Mouse (Mus musculus): ENCODE measurements around the gene Arid4a. TPM values are rescaled to one million over a fixed set of nuclear protein-coding genes. Genes with fewer than 3 reads are reported as not detected.
"Not testable (repeated sequence)": the region's sequence is repeated elsewhere in the genome, so short reads cannot be mapped to it uniquely, and the experiment has no call there.

Arid4a gene
- total RNA-seq, 2 experiments from 2014 or later: 14.0 to 15.5 TPM

- intact Hi-C loops (cut with DNase I): no loop called here
Observed at GRCm38 (mm10) chr12:71051079-71051478, 35.3 kb downstream of the Arid4a start.

GRCm38 (mm10) chr12:71052341-71052995 lies 36.7 kb downstream of the Arid4a start:
- peak in 1 of 2 experiments; percentile 13 for DNase-seq
- intact Hi-C loops (cut with DNase I): no loop called here

More at GRCm38 (mm10) chr12:71051079-71051478, 35.3 kb downstream of the Arid4a start:
- peak; percentile 41 to 43 for DNase-seq

DNA sequence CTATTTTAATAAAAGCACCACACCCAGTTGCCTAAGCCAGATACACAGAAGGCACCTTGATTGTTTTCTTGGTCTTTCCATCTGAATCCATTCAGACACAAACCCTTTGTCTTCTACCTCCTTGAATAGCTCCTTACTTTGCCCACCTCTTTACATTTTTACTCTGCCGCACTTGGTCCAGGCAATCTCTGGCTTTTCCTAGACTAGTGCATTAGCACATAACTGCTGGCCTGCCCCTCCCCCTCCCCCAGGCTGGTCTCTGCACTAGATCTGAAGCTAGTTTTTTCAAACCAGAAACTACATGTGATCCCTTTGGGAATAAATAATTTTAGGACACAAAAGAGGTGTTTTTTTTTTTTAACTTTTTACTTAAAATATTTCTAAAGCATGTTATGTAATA lies 37.2 kb downstream of the Arid4a start:
- DNase-seq: peak in 1 of 2 experiments; percentile 16
- intact Hi-C loops (cut with DNase I): no loop called here

GRCm38 (mm10) chr12:71053486-71053885 lies 37.7 kb downstream of the Arid4a start:
- DNase-seq: no peak
- intact Hi-C loops (cut with DNase I): no loop called here

DNA sequence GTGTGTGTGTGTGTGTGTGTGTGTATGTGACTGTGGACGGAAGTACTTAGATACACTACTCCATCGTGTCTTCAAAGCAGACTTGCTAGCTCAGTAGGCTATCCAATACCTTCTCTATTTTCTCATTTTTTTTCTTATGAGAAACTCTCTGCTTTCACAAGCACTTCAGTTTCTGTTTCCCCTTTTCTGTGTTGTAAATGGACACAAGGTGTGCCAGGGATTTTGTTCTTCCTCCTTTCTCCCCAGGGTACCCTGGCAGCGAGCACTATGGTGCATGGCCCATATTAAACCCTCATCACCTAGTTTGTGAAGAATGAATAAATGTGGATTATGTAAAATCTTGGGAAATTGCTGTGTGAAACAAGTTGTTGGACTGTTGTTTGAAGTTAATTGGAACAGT lies 39.7 kb downstream of the Arid4a start:
- DNase-seq: no peak
- intact Hi-C loops (cut with DNase I): no loop called here

- DNase-seq: no peak
- intact Hi-C loops (cut with DNase I): no loop called here
Observed at GRCm38 (mm10) chr12:71059741-71060140, 44.0 kb downstream of the Arid4a start.

GRCm38 (mm10) chr12:71069846-71070245 lies 54.1 kb downstream of the Arid4a start:
- intact Hi-C loops (cut with DNase I): loop anchor here (5.0 kb wide), 1 partner anchor 98 kb away; the partner anchor contains the start of gene Psma3
- DNase-seq: no peak

DNA sequence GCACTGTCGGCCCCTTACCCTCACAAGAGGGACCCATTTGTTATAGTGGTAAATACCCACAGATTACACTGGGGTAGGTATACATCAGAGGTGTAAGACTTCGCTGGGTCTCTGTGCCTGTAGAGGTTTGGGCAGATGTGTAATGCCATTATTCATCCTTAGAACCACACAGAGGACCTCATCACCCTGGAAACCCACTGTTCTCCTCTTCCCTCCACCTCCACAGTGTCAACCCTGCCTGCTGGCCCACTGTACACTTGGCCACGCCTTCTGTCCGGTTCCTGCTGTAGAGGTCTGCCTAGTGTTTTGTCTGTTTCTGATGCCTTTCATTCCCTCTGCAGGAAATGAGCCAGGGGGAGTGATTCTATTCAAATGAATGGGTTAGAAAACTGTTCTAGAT lies 56.3 kb downstream of the Arid4a start:
- intact Hi-C loops (cut with DNase I): loop anchor here (5.0 kb wide), 1 partner anchor 100 kb away; the partner anchor contains the start of gene Psma3
- no peak for DNase-seq

DNA sequence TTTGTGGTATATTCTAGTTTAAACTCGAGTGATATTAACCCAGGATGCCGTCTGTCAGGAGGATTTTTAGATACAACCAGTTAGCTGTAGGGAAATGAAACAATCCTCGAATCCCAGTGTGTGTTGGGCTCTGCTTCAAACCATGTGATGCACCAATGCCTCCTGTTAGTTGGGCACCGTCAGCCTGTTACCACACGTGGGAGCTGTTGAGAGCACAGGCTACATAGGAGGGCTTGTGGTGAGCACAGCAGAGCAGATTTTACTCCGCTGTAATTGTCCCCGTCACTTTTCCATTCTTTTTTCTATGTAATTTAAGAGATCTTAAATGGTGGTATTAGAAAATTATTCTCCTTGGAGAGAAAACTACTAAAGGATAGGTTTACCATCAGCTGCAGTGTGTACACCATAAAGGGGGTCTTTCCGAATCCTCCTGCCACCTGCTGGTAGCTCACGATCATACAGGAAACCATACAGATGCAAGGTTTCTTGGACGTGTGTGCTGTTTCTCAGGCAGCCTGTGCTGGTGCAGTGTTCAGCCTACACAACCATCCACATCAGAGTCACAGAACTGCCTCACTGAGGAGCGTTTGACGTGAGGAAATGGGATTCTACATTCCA lies 57.4 kb downstream of the Arid4a start:
- peak; percentile 25 to 43 for DNase-seq
- intact Hi-C loops (cut with DNase I): loop anchor here (5.0 kb wide), 1 partner anchor 101 kb away; the partner anchor contains the start of gene Psma3

DNA sequence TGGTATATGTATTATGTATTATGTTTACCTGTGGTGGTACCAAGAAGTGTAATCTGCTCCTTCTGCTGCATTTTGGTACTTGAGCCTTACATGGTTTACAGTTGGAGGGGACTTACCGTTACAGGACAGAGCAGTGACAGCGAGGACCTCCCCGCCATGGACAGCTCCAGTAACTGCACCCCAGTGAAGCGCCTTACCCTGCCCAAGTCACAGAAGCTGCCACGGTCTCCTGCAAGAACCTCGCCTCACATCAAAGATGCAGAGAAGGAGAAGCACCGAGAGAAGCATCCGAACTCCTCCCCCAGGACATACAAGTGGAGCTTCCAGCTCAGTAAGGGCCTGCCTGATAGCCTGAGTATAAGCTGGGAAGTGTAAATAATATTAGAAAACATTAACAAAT lies 70.5 kb downstream of the Arid4a start:
- intact Hi-C loops (cut with DNase I): no loop called here
- DNase-seq: no peak

DNA sequence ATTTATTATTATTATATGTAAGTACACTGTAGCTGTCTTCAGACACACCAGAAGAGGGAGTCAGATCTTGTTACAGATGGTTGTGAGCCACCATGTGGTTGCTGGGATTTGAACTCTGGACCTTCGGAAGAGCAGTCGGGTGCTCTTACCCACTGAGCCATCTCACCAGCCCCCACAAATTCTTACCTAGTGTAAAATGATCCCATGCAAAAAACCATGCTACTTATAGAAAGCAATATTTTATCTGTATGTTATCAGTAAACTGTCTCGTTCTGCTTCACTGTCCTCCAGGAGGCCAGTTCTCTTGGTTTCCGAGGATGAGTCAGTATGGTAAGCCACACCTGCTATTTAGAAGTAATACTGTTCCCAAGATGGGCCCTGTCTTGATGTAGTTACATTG lies 88.5 kb downstream of the Arid4a start:
- not testable (repeated sequence) for DNase-seq

GRCm38 (mm10) chr12:71107216-71107771 lies 91.5 kb downstream of the Arid4a start:
- no peak for DNase-seq
- intact Hi-C loops (cut with DNase I): no loop called here

More for the DNA sequence above, 88.5 kb downstream of the Arid4a start:
- intact Hi-C loops (cut with DNase I): not testable (repeated sequence)

GRCm38 (mm10) chr12:71111331-71111730 lies 95.5 kb downstream of the Arid4a start, which contains the start of gene Tomm20l:
Tomm20l (plus strand) TSS chr12:71111428.
- DNase-seq: peak; percentile 51 to 53
- intact Hi-C loops (cut with DNase I): no loop called here

GRCm38 (mm10) chr12:71113074-71113473 lies 97.3 kb downstream of the Arid4a start:
- peak; percentile 14 to 22 for DNase-seq
- intact Hi-C loops (cut with DNase I): no loop called here

- DNase-seq: peak; percentile 31 to 34
- intact Hi-C loops (cut with DNase I): no loop called here
Observed at GRCm38 (mm10) chr12:71113675-71114288, 98.0 kb downstream of the Arid4a start.

GRCm38 (mm10) chr12:71116411-71116810 lies 100.6 kb downstream of the Arid4a start:
- no peak for DNase-seq
- intact Hi-C loops (cut with DNase I): no loop called here

DNA sequence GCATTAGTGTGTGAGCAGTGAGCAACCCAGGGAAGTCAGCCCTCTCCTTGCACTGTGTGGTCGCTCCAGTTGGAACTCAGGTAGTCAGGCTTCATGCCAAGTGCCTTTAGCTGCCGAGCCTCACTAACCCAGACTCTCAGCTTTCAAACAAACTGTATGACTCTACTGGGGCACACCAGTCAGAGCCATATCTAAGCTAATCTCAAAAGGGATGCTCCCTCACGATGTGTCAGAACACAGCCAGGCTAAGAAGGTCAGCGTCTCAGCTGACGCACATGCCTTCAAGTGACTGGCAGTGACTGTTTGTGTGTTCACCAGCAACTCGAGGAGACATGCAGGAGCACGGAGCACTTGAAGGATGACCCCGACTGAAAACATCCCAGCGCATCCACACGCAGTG lies 106.9 kb downstream of the Arid4a start:
- intact Hi-C loops (cut with DNase I): no loop called here
- DNase-seq: no peak

GRCm38 (mm10) chr12:71123286-71123685 lies 107.5 kb downstream of the Arid4a start:
- no peak for DNase-seq
- intact Hi-C loops (cut with DNase I): no loop called here

DNA sequence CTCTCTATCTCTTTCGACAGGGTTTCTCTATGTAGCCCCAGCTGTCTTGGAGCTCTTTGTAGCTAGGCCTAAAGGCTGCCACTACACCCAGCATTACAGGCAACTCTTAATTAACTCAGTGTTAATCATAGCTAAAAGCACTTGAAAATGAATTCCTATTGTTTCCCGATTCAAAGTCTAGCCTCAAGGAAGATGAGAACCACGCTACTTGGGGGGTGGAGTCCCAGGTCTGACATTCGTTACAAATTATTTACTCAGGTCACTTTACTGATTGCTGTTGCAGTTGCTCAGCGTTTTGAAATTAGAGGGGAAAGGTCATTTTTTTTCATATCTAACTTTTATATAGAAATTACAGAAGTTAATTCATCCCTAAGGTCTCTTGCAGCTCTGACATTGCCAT lies 119.8 kb downstream of the Arid4a start:
- no peak for DNase-seq
- intact Hi-C loops (cut with DNase I): loop anchor here (5.0 kb wide), 1 partner anchor 168 kb away; no protein-coding TSS in a partner anchor

- peak; percentile 88 to 90 for DNase-seq
- intact Hi-C loops (cut with DNase I): loop anchor here (5.0 kb wide), 1 partner anchor 169 kb away; no protein-coding TSS in a partner anchor
Observed at GRCm38 (mm10) chr12:71136130-71136973, 120.6 kb downstream of the Arid4a start, which contains the start of the genes Timm9 and 2700049A03Rik. Timm9 (minus strand) TSS chr12:71136684. 2700049A03Rik (plus strand) TSS chr12:71136848.
